Mouse (Mus musculus): ENCODE measurements around the gene Klf12.
"Not testable (repeated sequence)": the region's sequence is repeated elsewhere in the genome, so short reads cannot be mapped to it uniquely, and the experiment has no call there.

Gene Klf12

GRCm38 (mm10) chr14:99873725-99874124, 410.8 kb downstream of the Klf12 start:
- DNase-seq: no peak

- DNase-seq: no peak
Observed at GRCm38 (mm10) chr14:99856158-99857011, 428.1 kb downstream of the Klf12 start.

- not testable (repeated sequence) for DNase-seq
Observed at GRCm38 (mm10) chr14:99854467-99854807, 430.0 kb downstream of the Klf12 start.

GRCm38 (mm10) chr14:99853769-99854466, 430.6 kb downstream of the Klf12 start:
- not testable (repeated sequence) for DNase-seq

GRCm38 (mm10) chr14:99850350-99850749, 434.1 kb downstream of the Klf12 start:
- no peak for DNase-seq

- no peak for DNase-seq
Observed at GRCm38 (mm10) chr14:99847502-99847901, 437.0 kb downstream of the Klf12 start.

- no peak for DNase-seq
Observed at GRCm38 (mm10) chr14:99826713-99827112, 457.8 kb downstream of the Klf12 start.

Data from kidney, postnatal 25 days (tissue).